Mouse (Mus musculus): ENCODE data around the gene 4930544D05Rik. TPM values are rescaled to one million over a fixed set of nuclear protein-coding genes. Genes with fewer than 3 reads are reported as not detected.
"Not testable (repeated sequence)": the region's sequence is repeated elsewhere in the genome, so short reads cannot be mapped to it uniquely, and the experiment has no call there.

The 4930544D05Rik gene
- polyA plus RNA-seq (2017; shearing (Covaris generic)), result not detected

GRCm38 (mm10) chr11:70615516-70616093, at the start of gene 4930544D05Rik:
4930544D05Rik (plus strand) TSS chr11:70615848.
- ATAC-seq, result peak; percentile 58

GRCm38 (mm10) chr11:70566586-70566985, 49.1 kb upstream of the 4930544D05Rik start:
- ATAC-seq, result no peak

- not testable (repeated sequence) for ATAC-seq
Measured at GRCm38 (mm10) chr11:70570614-70571013, 45.0 kb upstream of the 4930544D05Rik start.

GRCm38 (mm10) chr11:70571641-70572040, 44.0 kb upstream of the 4930544D05Rik start:
- ATAC-seq, result no peak

- no peak for ATAC-seq
Measured at GRCm38 (mm10) chr11:70572348-70572902, 43.2 kb upstream of the 4930544D05Rik start.

- ATAC-seq, result no peak
Measured at GRCm38 (mm10) chr11:70573872-70574271, 41.8 kb upstream of the 4930544D05Rik start.

- ATAC-seq, result no peak
Measured at GRCm38 (mm10) chr11:70577201-70577600, 38.4 kb upstream of the 4930544D05Rik start.

- no peak for ATAC-seq
Measured at GRCm38 (mm10) chr11:70578962-70579361, 36.7 kb upstream of the 4930544D05Rik start.

GRCm38 (mm10) chr11:70579710-70580357, 35.8 kb upstream of the 4930544D05Rik start:
- ATAC-seq, result peak; percentile 29

GRCm38 (mm10) chr11:70580358-70580720, 35.3 kb upstream of the 4930544D05Rik start:
- ATAC-seq, result no peak

- peak; percentile 88 for ATAC-seq
Measured at GRCm38 (mm10) chr11:70580921-70581320, 34.7 kb upstream of the 4930544D05Rik start.

GRCm38 (mm10) chr11:70582196-70582595, 33.5 kb upstream of the 4930544D05Rik start:
- ATAC-seq, result no peak

GRCm38 (mm10) chr11:70583022-70583714, 32.5 kb upstream of the 4930544D05Rik start:
- no peak for ATAC-seq

- ATAC-seq, result no peak
Measured at GRCm38 (mm10) chr11:70583775-70584174, 31.9 kb upstream of the 4930544D05Rik start.

- no peak for ATAC-seq
Measured at GRCm38 (mm10) chr11:70585457-70585856, 30.2 kb upstream of the 4930544D05Rik start.

GRCm38 (mm10) chr11:70586261-70586660, 29.4 kb upstream of the 4930544D05Rik start:
- no peak for ATAC-seq

- no peak for ATAC-seq
Measured at GRCm38 (mm10) chr11:70586954-70587353, 28.7 kb upstream of the 4930544D05Rik start.

- ATAC-seq, result no peak
Measured at GRCm38 (mm10) chr11:70591733-70592132, 23.9 kb upstream of the 4930544D05Rik start.

GRCm38 (mm10) chr11:70594253-70594989, 21.2 kb upstream of the 4930544D05Rik start:
- ATAC-seq, result peak; percentile 63

GRCm38 (mm10) chr11:70595638-70596037, 20.0 kb upstream of the 4930544D05Rik start:
- ATAC-seq, result peak; percentile 30

- ATAC-seq, result no peak
Measured at GRCm38 (mm10) chr11:70596094-70596493, 19.6 kb upstream of the 4930544D05Rik start.

- no peak for ATAC-seq
Measured at GRCm38 (mm10) chr11:70597301-70597700, 18.3 kb upstream of the 4930544D05Rik start.
